Mouse (Mus musculus) hindbrain, postnatal 0 days (tissue): ENCODE measurements around the gene Cct4. TPM values are rescaled to one million over a fixed set of nuclear protein-coding genes. Genes with fewer than 3 reads are reported as not detected.

Experiments
- ATAC-seq: fragments of 200-750 bp; cut with Nextera tagmentation; 2 replicates; pipeline ENCODE4 v1.8.0; 2017; ENCODE audit warnings: mild to moderate bottlenecking, moderate TSS enrichment, moderate library complexity
- DNase-seq: peaks from one replicate; pipeline ENCODE4 v3.0.0-alpha.2; 2015; ENCODE audit warnings: low spot score
- H3K27ac ChIP-seq: fragments of 300-500 bp; sonication (generic); 2 replicates; pipeline ENCODE4 v1.5.1; 2014; ENCODE audit warnings: mild to moderate bottlenecking
- H3K27me3 ChIP-seq: fragments of 300-500 bp; sonication (generic); 2 replicates; pipeline ENCODE4 v1.6.1; 2014; ENCODE audit warnings: low read length, mixed read lengths; ENCODE audit not compliant: insufficient read depth
- H3K36me3 ChIP-seq: fragments of 300-500 bp; sonication (generic); 2 replicates; pipeline ENCODE4 v1.6.1; 2014; ENCODE audit warnings: low read length, mixed read lengths; ENCODE audit not compliant: insufficient read depth
- H3K4me1 ChIP-seq: fragments of 300-500 bp; sonication (generic); 2 replicates; pipeline ENCODE4 v1.6.1; 2014; ENCODE audit warnings: antibody characterized with exemption, low read length, mixed read lengths; ENCODE audit not compliant: insufficient read depth
- H3K4me2 ChIP-seq: fragments of 300-500 bp; sonication (generic); 2 replicates; pipeline ENCODE4 v1.6.1; 2014; ENCODE audit warnings: low read depth, mild to moderate bottlenecking, low read length, moderate library complexity, mixed read lengths
- H3K4me3 ChIP-seq: fragments of 300-500 bp; sonication (generic); 2 replicates; pipeline ENCODE4 v1.5.1; 2014; ENCODE audit warnings: low read length
- H3K9ac ChIP-seq: fragments of 300-500 bp; sonication (generic); replicated peaks from 2 replicates; pipeline ENCODE4 v1.6.1; 2014; ENCODE audit warnings: mild to moderate bottlenecking, low read length, moderate library complexity, mixed read lengths
- H3K9me3 ChIP-seq: fragments of 300-500 bp; sonication (generic); 2 replicates; pipeline ENCODE4 v1.6.1; 2016; ENCODE audit warnings: low read length, mixed read lengths
- CTCF ChIP-seq: IDR thresholded peaks from 2 replicates; pipeline ENCODE4 v1.5.1; 2016; ENCODE audit warnings: antibody characterized with exemption, control low read depth, low read depth
- WGBS: fragments of 180-500 bp; shearing (Covaris S2); extraction: QIAGEN DNeasy Blood & Tissue Kit; methylation state at CpG from one replicate; pipeline ENCODE4 v1.1.7; 2014; 5-methylcytosine and 5-hydroxymethylcytosine counted together
- polyA plus RNA-seq: library from polyadenylated mRNA; unstranded; fragments of >200 nt; fragmentation: Nextera tagmentation; extraction: Ambion mirVana; gene quantifications from 2 replicates; pipeline ENCODE4 v1.2.1, GENCODE M21; 2015
- total RNA-seq: library from RNA; depleted of rRNA; stranded (reverse); fragments of >200 nt; gene quantifications from 2 replicates; pipeline ENCODE4 v1.2.3, GENCODE M21; 2014; rRNA removed

Gene Cct4
- total and polyA plus RNA-seq, 2 experiments from 2014 or later = 143 to 220 TPM

GRCm38 (mm10) chr11:23047663-23048582, 57.6 kb downstream of the Cct4 start:
- Histone ChIP-seq H3K4me2 (peak overlapping the region; percentile 23), H3K4me3 (no peak overlapping the region), H3K4me1 (no peaks in the 10 kb centered on the region), H3K27ac (no peak overlapping the region), H3K9ac (no peak overlapping the region), H3K9me3 (no peaks in the 10 kb centered on the region), H3K36me3 (no peaks in the 10 kb centered on the region), H3K27me3 (no peaks in the 10 kb centered on the region)
- WGBS = 42% methylated on average over 20 of the region's 20 CpGs
- DNase-seq (no peak), ATAC-seq (0 out of 2 replicates have a peak, but pooled peaks have one; percentile 10)
- TF ChIP-seq CTCF = no peak

- Histone ChIP-seq H3K9me3 (no peaks in the 10 kb centered on the region), H3K27me3 (no peaks in the 10 kb centered on the region), H3K4me1 (no peaks in the 10 kb centered on the region), H3K36me3 (no peaks in the 10 kb centered on the region), H3K27ac (no peak overlapping the region), H3K4me2 (no peak overlapping the region), H3K9ac (no peak overlapping the region), H3K4me3 (no peak overlapping the region)
- no peak for TF ChIP-seq CTCF
- DNase-seq (no peak), ATAC-seq (no peak)
Observed at GRCm38 (mm10) chr11:23049642-23050041, 59.3 kb downstream of the Cct4 start.

- Histone ChIP-seq H3K36me3 (no peaks in the 10 kb centered on the region), H3K27ac (no peak overlapping the region), H3K27me3 (no peaks in the 10 kb centered on the region), H3K9me3 (no peaks in the 10 kb centered on the region), H3K9ac (no peak overlapping the region), H3K4me2 (no peak overlapping the region), H3K4me1 (no peaks in the 10 kb centered on the region), H3K4me3 (no peak overlapping the region)
- DNase-seq (no peak), ATAC-seq (no peak)
- no peak for TF ChIP-seq CTCF
- 68% methylated on average over 4 of the region's 4 CpGs for WGBS
Observed at GRCm38 (mm10) chr11:23052353-23052752, 62.0 kb downstream of the Cct4 start.

Other genes with a start within 250 kb of the Cct4 start
- gene B3gnt2, start 129.6 kb upstream of the Cct4 start, total RNA-seq = 4.8 and 9.2 TPM in 2 replicates
- gene B3gnt2, start 129.6 kb upstream of the Cct4 start, polyA plus RNA-seq = 2.9 and 4.5 TPM in 2 replicates
- 16.7 and 20.6 TPM in 2 replicates for gene Zrsr1, start 18.5 kb upstream of the Cct4 start, total RNA-seq
- gene Zrsr1, start 18.5 kb upstream of the Cct4 start, polyA plus RNA-seq = 8.4 and 9.1 TPM in 2 replicates
- not detected in 2 replicates for gene Gm28048, start 8.4 kb upstream of the Cct4 start, total RNA-seq
- 3.2 and 3.4 TPM in 2 replicates for gene Gm28048, start 8.4 kb upstream of the Cct4 start, polyA plus RNA-seq
- 11.6 and 15.5 TPM in 2 replicates for gene Commd1, start 8.1 kb upstream of the Cct4 start, total RNA-seq
- 242 and 247 TPM in 2 replicates for gene Commd1, start 8.1 kb upstream of the Cct4 start, polyA plus RNA-seq
- gene Fam161a, start 17.0 kb downstream of the Cct4 start, total RNA-seq = 2.9 and 10.7 TPM in 2 replicates
- gene Fam161a, start 17.0 kb downstream of the Cct4 start, polyA plus RNA-seq = 4.9 and 6.8 TPM in 2 replicates